Mouse (Mus musculus): Measurements from ENCODE around the gene Kcne2.

DNA sequence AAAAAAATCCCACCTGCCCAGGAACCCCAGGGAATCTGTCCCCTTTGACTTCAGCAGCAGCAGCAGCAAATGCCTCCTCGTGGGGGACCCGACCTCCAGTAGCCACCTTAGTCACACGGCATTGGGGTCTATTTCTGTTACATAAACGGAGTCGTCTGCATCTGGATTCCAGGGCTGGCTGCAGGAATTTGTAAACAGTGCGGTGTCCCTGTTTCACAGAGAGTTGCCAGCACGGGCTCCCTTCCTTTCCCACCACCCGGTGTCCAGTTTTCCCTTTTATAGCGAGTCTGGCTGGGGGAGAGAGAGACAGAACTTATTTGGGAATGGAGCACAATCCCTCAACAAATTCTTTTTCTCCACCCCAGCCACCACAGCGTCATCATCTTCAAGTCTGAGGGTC is 7.1 kb upstream of the Kcne2 start:
- no peak for TF ChIP-seq POLR2A (IDR thresholded peaks at IDR 0.05; ENCODE audit: extremely low read depth, insufficient read depth, low read length)
- no peak for TF ChIP-seq CTCF (IDR thresholded peaks at IDR 0.05; ENCODE audit: extremely low read depth, insufficient read depth, low read length)

All from cortical plate, adult 2 months (tissue).